Mouse (Mus musculus): Measurements from ENCODE around the gene Alox12. TPM values are rescaled to one million over a fixed set of nuclear protein-coding genes. Genes with fewer than 3 reads are reported as not detected.

Gene Alox12
- 3.8 and 4.0 TPM in 2 replicates for polyA plus RNA-seq (2015; fragmentation: Nextera tagmentation; extraction: Ambion mirVana)

- Histone ChIP-seq H3K9me3 (replicated peaks; ENCODE audit: low read length) (no peaks in the 10 kb centered on the region), H3K9ac (ENCODE audit: low read depth, low read length) (peak within 1 kb of the TSS; percentile 43; the same call in 1 of the 2 replicates), H3K27ac (0 out of 2 replicates have a peak within 1 kb of the TSS, but pooled peaks have one; percentile 2), H3K4me2 (ENCODE audit: low read length) (peak within 1 kb of the TSS; percentile 61), H3K27me3 (ENCODE audit: insufficient read depth, low read length) (0 out of 2 replicates have a peak, but pooled peaks cover 14% of the 10 kb centered on the region), H3K4me3 (replicated peaks; ENCODE audit: low read depth, low read length) (peak within 1 kb of the TSS; percentile 33), H3K4me1 (replicated peaks; ENCODE audit: insufficient read depth, low read length) (0 out of 2 replicates have a peak, but pooled peaks cover 2% of the 10 kb centered on the region), H3K36me3 (ENCODE audit: insufficient read depth, low read length) (no peaks in the 10 kb centered on the region)
- peak; percentile 40; the same call in 1 of the 2 replicates for ATAC-seq (replicated peaks; ENCODE audit: low FRiP score, low read depth)
- peak; percentile 81 for DNase-seq (ENCODE audit: low spot score)
- 2% methylated on average over 25 of the region's 25 CpGs for WGBS
- TF ChIP-seq CTCF (IDR thresholded peaks at IDR 0.05; ENCODE audit: low read depth): peak; percentile 63
Measured at GRCm38 (mm10) chr11:70254931-70255531, at the start of gene Alox12. Gene Alox12, minus strand, starts transcription at chr11:70255353.

DNA sequence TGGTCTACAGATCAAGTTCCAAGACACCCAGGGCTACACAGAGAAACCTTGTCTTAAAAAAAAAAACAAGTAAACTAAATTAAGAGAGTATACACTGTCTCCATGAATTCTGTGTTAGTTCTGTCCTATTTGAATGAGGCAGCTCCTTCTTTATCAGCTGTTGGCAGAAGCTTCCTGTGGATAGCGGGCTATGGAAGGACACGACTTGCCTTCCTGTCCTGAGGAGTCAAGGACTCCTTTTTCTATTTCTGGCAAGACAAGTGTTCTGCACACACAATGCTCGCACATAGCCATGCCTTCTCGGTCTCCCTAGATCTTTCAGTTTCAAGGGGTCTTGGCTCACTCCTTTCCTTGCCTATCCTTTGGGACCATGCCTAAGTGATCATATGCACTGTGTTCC, 47.1 kb upstream of the Alox12 start:
- Histone ChIP-seq H3K27ac (no peak overlapping the region), H3K36me3 (ENCODE audit: insufficient read depth, low read length) (no peaks in the 10 kb centered on the region), H3K4me3 (replicated peaks; ENCODE audit: low read depth, low read length) (no peak overlapping the region), H3K4me1 (replicated peaks; ENCODE audit: insufficient read depth, low read length) (no peaks in the 10 kb centered on the region; the same call in 1 of the 2 replicates), H3K4me2 (ENCODE audit: low read length) (no peak overlapping the region), H3K9me3 (replicated peaks; ENCODE audit: low read length) (no peaks in the 10 kb centered on the region), H3K27me3 (ENCODE audit: insufficient read depth, low read length) (no peaks in the 10 kb centered on the region), H3K9ac (ENCODE audit: low read depth, low read length) (no peak overlapping the region)
- 71% methylated on average over 4 of the region's 4 CpGs for WGBS
- no peak for TF ChIP-seq CTCF (IDR thresholded peaks at IDR 0.05; ENCODE audit: low read depth)
- DNase-seq (ENCODE audit: low spot score): no peak
- no peak for ATAC-seq (replicated peaks; ENCODE audit: low FRiP score, low read depth)

DNA sequence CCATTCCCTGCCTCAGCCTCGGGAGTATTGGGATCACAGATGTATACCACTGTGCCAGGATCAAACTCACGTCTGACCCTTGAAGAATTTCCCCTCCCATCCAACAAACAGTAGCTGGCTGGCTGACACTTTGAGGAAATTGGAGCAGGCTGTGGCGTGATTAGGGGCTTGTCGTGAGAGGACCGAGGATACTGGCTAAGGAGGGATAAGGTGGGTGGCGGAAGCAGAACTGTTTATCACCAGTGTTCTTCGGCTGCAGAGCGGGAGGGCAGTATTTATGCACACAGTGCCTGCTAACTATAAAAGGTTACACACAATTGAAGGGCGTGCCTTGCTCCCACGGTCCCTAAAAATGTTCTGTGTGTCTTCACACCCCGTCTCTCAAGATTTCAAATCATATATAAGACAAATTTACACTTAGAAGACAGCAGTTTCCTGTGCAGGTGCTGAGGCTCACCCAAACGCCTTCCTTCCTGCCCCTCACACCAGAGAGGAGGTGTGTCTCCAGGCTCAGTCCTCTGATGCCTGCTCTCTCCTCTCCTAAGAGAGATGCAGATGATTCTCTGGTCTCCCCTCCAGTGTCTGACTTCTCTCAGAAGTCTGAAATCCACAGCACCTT, 42.8 kb upstream of the Alox12 start:
- Histone ChIP-seq H3K36me3 (ENCODE audit: insufficient read depth, low read length) (no peaks in the 10 kb centered on the region), H3K27ac (no peak overlapping the region), H3K4me3 (replicated peaks; ENCODE audit: low read depth, low read length) (no peak overlapping the region), H3K4me1 (replicated peaks; ENCODE audit: insufficient read depth, low read length) (no peaks in the 10 kb centered on the region), H3K9me3 (replicated peaks; ENCODE audit: low read length) (no peaks in the 10 kb centered on the region), H3K4me2 (ENCODE audit: low read length) (no peak overlapping the region), H3K27me3 (ENCODE audit: insufficient read depth, low read length) (no peaks in the 10 kb centered on the region), H3K9ac (ENCODE audit: low read depth, low read length) (no peak overlapping the region)
- ATAC-seq (replicated peaks; ENCODE audit: low FRiP score, low read depth) (no peak), DNase-seq (ENCODE audit: low spot score) (no peak)
- 32% methylated on average over 12 of the region's 12 CpGs for WGBS
- TF ChIP-seq CTCF (IDR thresholded peaks at IDR 0.05; ENCODE audit: low read depth): no peak

DNA sequence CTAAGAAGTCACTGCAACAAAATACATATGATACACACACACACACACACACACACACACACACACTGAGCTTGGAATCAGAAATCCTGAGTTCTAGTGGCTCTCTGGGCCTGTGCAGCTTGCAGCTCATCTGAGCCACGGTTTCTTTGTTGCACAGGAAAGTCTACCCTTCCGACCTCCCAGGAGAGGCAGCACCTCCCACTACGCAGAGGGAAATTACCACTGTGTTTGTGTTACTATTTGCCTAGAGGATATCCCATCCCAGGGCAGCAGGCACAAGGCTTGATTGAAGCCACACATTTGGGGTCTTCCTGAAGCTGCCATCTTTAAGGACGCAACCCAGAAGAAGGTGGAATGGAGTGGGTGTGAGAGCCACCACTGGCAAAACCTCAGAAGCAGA, 42.3 kb upstream of the Alox12 start:
- Histone ChIP-seq H3K9me3 (replicated peaks; ENCODE audit: low read length) (no peaks in the 10 kb centered on the region), H3K27ac (no peak overlapping the region), H3K4me1 (replicated peaks; ENCODE audit: insufficient read depth, low read length) (no peaks in the 10 kb centered on the region), H3K4me3 (replicated peaks; ENCODE audit: low read depth, low read length) (no peak overlapping the region), H3K4me2 (ENCODE audit: low read length) (no peak overlapping the region), H3K27me3 (ENCODE audit: insufficient read depth, low read length) (no peaks in the 10 kb centered on the region), H3K36me3 (ENCODE audit: insufficient read depth, low read length) (no peaks in the 10 kb centered on the region), H3K9ac (ENCODE audit: low read depth, low read length) (no peak overlapping the region)
- ATAC-seq (replicated peaks; ENCODE audit: low FRiP score, low read depth): no peak
- no peak for DNase-seq (ENCODE audit: low spot score)
- WGBS: 32% methylated on average over 4 of the region's 4 CpGs
- TF ChIP-seq CTCF (IDR thresholded peaks at IDR 0.05; ENCODE audit: low read depth): no peak

GRCm38 (mm10) chr11:70293881-70294280, 38.7 kb upstream of the Alox12 start:
- Histone ChIP-seq H3K27ac (no peak overlapping the region), H3K9ac (ENCODE audit: low read depth, low read length) (no peak overlapping the region), H3K4me2 (ENCODE audit: low read length) (no peak overlapping the region), H3K4me1 (replicated peaks; ENCODE audit: insufficient read depth, low read length) (no peaks in the 10 kb centered on the region), H3K36me3 (ENCODE audit: insufficient read depth, low read length) (no peaks in the 10 kb centered on the region), H3K4me3 (replicated peaks; ENCODE audit: low read depth, low read length) (no peak overlapping the region), H3K9me3 (replicated peaks; ENCODE audit: low read length) (no peaks in the 10 kb centered on the region), H3K27me3 (ENCODE audit: insufficient read depth, low read length) (no peaks in the 10 kb centered on the region)
- 88% methylated on average over 6 of the region's 6 CpGs for WGBS
- no peak for DNase-seq (ENCODE audit: low spot score)
- TF ChIP-seq CTCF (IDR thresholded peaks at IDR 0.05; ENCODE audit: low read depth): no peak
- no peak for ATAC-seq (replicated peaks; ENCODE audit: low FRiP score, low read depth)

DNA sequence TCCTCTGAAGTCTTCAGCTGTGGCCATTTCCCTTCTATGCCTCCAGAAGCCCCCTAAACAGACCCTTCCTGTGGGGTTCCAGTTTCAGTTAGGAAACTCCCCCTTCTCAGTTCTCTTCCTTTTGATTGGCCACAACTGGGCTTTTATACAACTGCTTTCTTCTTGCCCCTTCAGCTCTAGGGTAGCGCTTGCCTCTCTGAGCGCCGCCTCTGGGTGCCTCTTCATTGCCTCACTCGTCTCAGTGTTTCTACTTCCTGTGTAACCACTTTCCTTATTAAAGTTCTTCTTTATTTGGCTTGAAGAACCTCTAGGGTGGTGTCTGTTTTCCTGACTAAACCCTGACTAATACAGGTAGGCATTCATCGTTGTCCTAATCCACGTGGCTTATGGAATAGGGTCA, 36.1 kb upstream of the Alox12 start:
- Histone ChIP-seq H3K9me3 (replicated peaks; ENCODE audit: low read length) (no peaks in the 10 kb centered on the region), H3K9ac (ENCODE audit: low read depth, low read length) (no peak overlapping the region), H3K27me3 (ENCODE audit: insufficient read depth, low read length) (no peaks in the 10 kb centered on the region), H3K27ac (no peak overlapping the region), H3K4me1 (replicated peaks; ENCODE audit: insufficient read depth, low read length) (no peaks in the 10 kb centered on the region), H3K36me3 (ENCODE audit: insufficient read depth, low read length) (no peaks in the 10 kb centered on the region), H3K4me2 (ENCODE audit: low read length) (no peak overlapping the region), H3K4me3 (replicated peaks; ENCODE audit: low read depth, low read length) (no peak overlapping the region)
- ATAC-seq (replicated peaks; ENCODE audit: low FRiP score, low read depth) (no peak), DNase-seq (ENCODE audit: low spot score) (no peak)
- WGBS: 84% methylated on average over 6 of the region's 6 CpGs
- TF ChIP-seq CTCF (IDR thresholded peaks at IDR 0.05; ENCODE audit: low read depth): no peak

Measured in kidney, postnatal 0 days (tissue).